In genomic region chr5:142856408-142856807, GRCm38 (mm10) we compare ENCODE assay signal across 14 mouse cellular contexts. TPM values are rescaled to one million over a fixed set of nuclear protein-coding genes. Genes with fewer than 3 reads are reported as not detected.
A peak's percentile ranks its signal among the peaks of the same experiment; 100 is the strongest.
DNase-seq lines count a peak whose midpoint lies in the region; ATAC-seq and TF ChIP-seq lines count a peak whose summit lies in the region.
"Had no signal": no experiment of that assay in that cellular context is flagged by ENCODE, and none has a peak within 500 bp of the region (broad histone marks: within the 10 kb centered on the region; RNA-seq: fewer than 3 reads in every experiment).

No protein-coding gene starts in this region.

- no peak overlapping the region for H3K27ac ChIP-seq in heart, adult 2 months
- no peak overlapping the region for H3K27ac ChIP-seq in liver, postnatal 0 days (ENCODE audit: low read depth)
- H3K27ac ChIP-seq: hindbrain, embryonic 13.5 days; liver, embryonic 13.5 days; midbrain, embryonic 13.5 days had no signal

- H3K9ac ChIP-seq in heart, adult 2 months (ENCODE audit: low read depth, low read length): no peak overlapping the region
- no peak overlapping the region for H3K9ac ChIP-seq in liver, postnatal 0 days (replicated peaks)
- H3K9ac ChIP-seq: hindbrain, embryonic 13.5 days; liver, embryonic 13.5 days; midbrain, embryonic 13.5 days had no signal

- ATAC-seq in liver, postnatal 0 days: no peak
- ATAC-seq: midbrain, embryonic 13.5 days had no signal

- H3K79me2 ChIP-seq in heart, adult 2 months (replicated peaks; ENCODE audit: control insufficient read depth, insufficient read depth, low read length): no peaks in the 10 kb centered on the region

- H3K9me3 ChIP-seq in liver, postnatal 0 days (ENCODE audit: low read length): 0 out of 2 replicates have a peak, but pooled peaks cover 3% of the 10 kb centered on the region
- no peaks in the 10 kb centered on the region for H3K9me3 ChIP-seq in E14TG2a.4 (ENCODE audit: low read length)
- H3K9me3 ChIP-seq: hindbrain, embryonic 13.5 days; midbrain, embryonic 13.5 days had no signal

- H3K4me1 ChIP-seq in heart, adult 2 months (ENCODE audit: control insufficient read depth, insufficient read depth, low read length): no peaks in the 10 kb centered on the region
- H3K4me1 ChIP-seq in liver, postnatal 0 days (ENCODE audit: insufficient read depth): no peaks in the 10 kb centered on the region
- H3K4me1 ChIP-seq in E14TG2a.4 (replicated peaks; ENCODE audit: low read depth, low read length): peaks cover 40% of the 10 kb centered on the region

- H3K36me3 ChIP-seq in heart, adult 2 months (ENCODE audit: control insufficient read depth, insufficient read depth, low read length): no peaks in the 10 kb centered on the region
- no peaks in the 10 kb centered on the region for H3K36me3 ChIP-seq in liver, postnatal 0 days (replicated peaks; ENCODE audit: insufficient read depth, low read length)
- H3K36me3 ChIP-seq in E14TG2a.4 (ENCODE audit: insufficient read depth, low read length): no peaks in the 10 kb centered on the region
- H3K36me3 ChIP-seq: hindbrain, embryonic 13.5 days; liver, embryonic 13.5 days; midbrain, embryonic 13.5 days had no signal

- intact Hi-C loops in heart, adult 2 months (cut with DNase I): no loop called here
- intact Hi-C loops in heart, postnatal 36 days (cut with DNase I): no loop called here

- 81% methylated on average over 4 of the region's 4 CpGs for WGBS in heart, adult 2 months
- 77% methylated on average over 4 of the region's 4 CpGs for WGBS in liver, postnatal 0 days (ENCODE audit: insufficient replicate concordance)

- no peak overlapping the region for H3K4me3 ChIP-seq in heart, adult 2 months
- no peak overlapping the region for H3K4me3 ChIP-seq in liver, postnatal 0 days (ENCODE audit: low read depth, low read length)
- H3K4me3 ChIP-seq in E14TG2a.4 (replicated peaks; ENCODE audit: low read length): no peak overlapping the region
- H3K4me3 ChIP-seq: hindbrain, embryonic 13.5 days; liver, embryonic 13.5 days; midbrain, embryonic 13.5 days had no signal

- no peaks in the 10 kb centered on the region for H3K27me3 ChIP-seq in heart, adult 2 months (ENCODE audit: control insufficient read depth, insufficient read depth, low read length)
- no peaks in the 10 kb centered on the region for H3K27me3 ChIP-seq in liver, postnatal 0 days (ENCODE audit: insufficient read depth, low read length)
- H3K27me3 ChIP-seq in E14TG2a.4 (ENCODE audit: insufficient read depth, low read length): no peaks in the 10 kb centered on the region
- H3K27me3 ChIP-seq: hindbrain, embryonic 13.5 days; midbrain, embryonic 13.5 days had no signal

- no peak for DNase-seq in heart, adult 2 months
- no peak for DNase-seq in heart, adult 9 months (ENCODE audit: low spot score in 2 of 2)
- DNase-seq in liver, postnatal 0 days: no peak
- DNase-seq in liver: no peak
- DNase-seq in ZHBTc4 (ENCODE audit: low read depth, low spot score): peak; percentile 71
- DNase-seq in spleen, postnatal 10 days (ENCODE audit: low spot score in 2 of 2): no peak
- no peak for DNase-seq in heart, postnatal 36 days
- DNase-seq: cerebellum, postnatal 36 days; kidney, adult 9 months; liver, embryonic 13.5 days; thymus, adult 2 months had no signal

- no peak for TF ChIP-seq EP300 in heart, adult 2 months (IDR thresholded peaks at IDR 0.05; ENCODE audit: insufficient read depth, low read depth, low read length)
- TF ChIP-seq EP300 in liver, postnatal 0 days (IDR thresholded peaks at IDR 0.05; ENCODE audit: low read depth): no peak

- TF ChIP-seq POLR2A in heart, adult 2 months (IDR thresholded peaks at IDR 0.05; ENCODE audit: insufficient read depth, low read depth, low read length): no peak

- H3K4me2 ChIP-seq in liver, postnatal 0 days (ENCODE audit: low read depth, low read length): no peak overlapping the region
- H3K4me2 ChIP-seq: hindbrain, embryonic 13.5 days; liver, embryonic 13.5 days; midbrain, embryonic 13.5 days had no signal

- peak; percentile 31; the same call in 1 of the 2 replicates for TF ChIP-seq CTCF in heart, adult 2 months (IDR thresholded peaks at IDR 0.05)
- peak; percentile 31; the same call in 1 of the 2 replicates for TF ChIP-seq CTCF in liver, postnatal 0 days (IDR thresholded peaks at IDR 0.05; ENCODE audit: low read depth)
- peak; percentile 83 for TF ChIP-seq CTCF in E14TG2a.4 (conservative IDR thresholded peaks at IDR 0.05; ENCODE audit: low read length)

RNA-seq across cellular contexts. Expression of gene Fbxl18, which starts 38.8 kb away (rescaled TPM):
- total RNA-seq in heart, adult 2 months (2021): 1 to 10 TPM; 4.0 to 4.5 TPM
- polyA plus RNA-seq in heart, adult 2 months (2012; rRNA removed): 6.9 and 7.6 TPM in 2 replicates
- 1.8 and 3.2 TPM in 2 replicates for polyA plus RNA-seq in liver, postnatal 0 days (2015; fragmentation: Nextera tagmentation; extraction: Ambion mirVana)
- 1 to 10 TPM; 5.3 to 6.5 TPM for total RNA-seq in heart, postnatal 36 days (2021)

RNA-seq across cellular contexts. Expression of gene Tnrc18, which starts 38.9 kb away (rescaled TPM):
- total RNA-seq in heart, adult 2 months (2021): 10 to 100 TPM; 49.7 to 60.3 TPM
- 15.1 and 18.5 TPM in 2 replicates for polyA plus RNA-seq in heart, adult 2 months (2012; rRNA removed)
- polyA plus RNA-seq in liver, postnatal 0 days (2015; fragmentation: Nextera tagmentation; extraction: Ambion mirVana): 2.9 and 4.0 TPM in 2 replicates
- total RNA-seq in heart, postnatal 36 days (2021): 10 to 100 TPM; 55.4 to 62.3 TPM

RNA-seq across cellular contexts. Expression of gene Actb, which starts 50.1 kb away (rescaled TPM):
- 100 to 1,000 TPM; 679 to 987 TPM for total RNA-seq in heart, adult 2 months (2021)
- polyA plus RNA-seq in heart, adult 2 months (2012; rRNA removed): 1,148 and 1,181 TPM in 2 replicates
- polyA plus RNA-seq in liver, postnatal 0 days (2015; fragmentation: Nextera tagmentation; extraction: Ambion mirVana): 6,710 and 7,738 TPM in 2 replicates
- 100 to 1,000 TPM; 707 to 812 TPM for total RNA-seq in heart, postnatal 36 days (2021)

Comparison
In these comparisons a context has a peak if more than half of its experiments do, and no peak if none do; other contexts are left out.
1. CTCF ChIP-seq: peak in every context shown above with its lines; median percentile 83 in E14TG2a.4; 31 in heart, adult 2 months; 31 in liver, postnatal 0 days.